Mouse (Mus musculus) bone marrow macrophage, adult 2 months (primary cell): Measurements from ENCODE around the gene Mtfr2. TPM values are rescaled to one million over a fixed set of nuclear protein-coding genes. Genes with fewer than 3 reads are reported as not detected.

ENCODE experiments used
- H3K27ac ChIP-seq: 2 replicates; pipeline ENCODE4 v1.5.1; 2012; ENCODE audit warnings: low read depth, low read length; ENCODE audit not compliant: insufficient read depth
- H3K4me1 ChIP-seq: 2 replicates; pipeline ENCODE4 v1.6.1; 2012; ENCODE audit warnings: low read length; ENCODE audit not compliant: control insufficient read depth, insufficient read depth
- H3K4me3 ChIP-seq: 2 replicates; pipeline ENCODE4 v1.5.1; 2012; ENCODE audit warnings: mild to moderate bottlenecking, low read length, moderate library complexity; ENCODE audit not compliant: insufficient read depth
- CTCF ChIP-seq: IDR thresholded peaks from 2 replicates; pipeline ENCODE4 v1.5.1; 2012; ENCODE audit warnings: low read depth, mild to moderate bottlenecking, low read length, moderate library complexity
- POLR2A ChIP-seq: IDR thresholded peaks from 2 replicates; pipeline ENCODE4 v1.6.1; 2012; ENCODE audit warnings: mild to moderate bottlenecking, low read depth, low read length, borderline replicate concordance
- polyA plus RNA-seq: library from polyadenylated mRNA; stranded (reverse); fragments of >200 nt; gene quantifications from 2 replicates; pipeline ENCODE4 v1.2.4, GENCODE M21; 2012; ENCODE audit not compliant: missing spikeins, insufficient read depth, insufficient read length

Gene Mtfr2
- polyA plus RNA-seq, 1 experiment, result 9.4 TPM

DNA sequence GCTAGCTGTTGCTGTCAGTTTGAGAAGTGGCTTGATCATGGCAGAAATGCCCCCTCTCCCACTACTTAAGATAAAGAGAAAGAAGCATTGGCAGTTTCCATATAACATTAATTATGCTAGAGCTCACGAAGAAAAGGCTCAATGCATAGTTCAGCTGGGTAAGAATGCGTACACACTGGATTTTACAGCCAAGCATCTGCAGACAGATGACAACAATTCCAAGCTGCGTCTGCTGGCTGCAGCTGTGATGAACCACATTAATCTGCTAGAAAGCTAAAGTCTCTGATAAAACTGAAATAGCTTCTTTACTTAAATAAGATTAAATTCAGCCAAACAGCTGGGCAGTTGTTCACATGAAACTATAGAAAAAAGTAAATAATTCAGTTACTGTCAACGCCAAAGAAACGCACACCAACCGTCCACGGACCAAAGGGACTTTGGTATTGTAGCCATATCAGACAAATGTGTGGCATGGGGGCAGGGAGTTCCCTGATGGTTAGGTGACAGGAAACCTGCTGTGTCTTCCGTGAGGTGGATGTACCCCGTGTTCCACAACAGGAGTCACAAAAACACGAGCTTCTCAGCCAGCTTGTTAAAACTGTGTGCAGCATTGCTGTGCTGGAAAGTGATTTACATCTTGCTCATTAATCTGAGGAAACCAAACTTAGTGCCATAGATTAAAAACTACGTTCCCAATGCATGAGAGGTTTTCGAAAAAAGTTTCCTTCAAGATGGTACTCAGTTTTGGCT is 51.2 kb downstream of the Mtfr2 start:
- Histone ChIP-seq H3K4me3 (peak overlapping the region; percentile 18; the same call in 1 of the 2 replicates), H3K4me1 (0 out of 2 replicates have a peak, but pooled peaks cover 2% of the 10 kb centered on the region), H3K27ac (no peak overlapping the region)
- TF ChIP-seq CTCF (no peak), POLR2A (no peak)

DNA sequence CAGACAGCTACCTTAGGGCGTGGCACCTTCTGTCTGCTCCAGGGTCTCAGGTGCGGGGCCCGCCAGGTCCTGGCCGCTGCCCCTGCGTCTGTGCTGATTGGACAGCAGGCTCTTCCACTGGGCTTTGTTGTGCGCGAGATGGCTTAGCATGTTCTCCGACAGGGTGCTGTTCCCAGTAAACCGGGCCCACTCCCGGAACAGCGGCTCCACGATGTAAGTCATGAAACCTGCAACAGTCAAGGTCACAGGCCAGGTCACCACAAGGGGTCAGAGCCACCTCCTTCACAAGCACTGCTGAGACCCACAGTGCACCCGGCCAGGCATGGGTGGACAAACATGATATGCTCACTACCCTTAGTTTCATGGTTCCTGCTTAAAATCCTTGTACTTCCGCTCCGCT is 52.8 kb downstream of the Mtfr2 start:
- no peak overlapping the region for H3K4me3 ChIP-seq
- 0 out of 2 replicates have a peak, but pooled peaks cover 2% of the 10 kb centered on the region for H3K4me1 ChIP-seq
- H3K27ac ChIP-seq, result no peak overlapping the region
- TF ChIP-seq CTCF (no peak), POLR2A (no peak)

DNA sequence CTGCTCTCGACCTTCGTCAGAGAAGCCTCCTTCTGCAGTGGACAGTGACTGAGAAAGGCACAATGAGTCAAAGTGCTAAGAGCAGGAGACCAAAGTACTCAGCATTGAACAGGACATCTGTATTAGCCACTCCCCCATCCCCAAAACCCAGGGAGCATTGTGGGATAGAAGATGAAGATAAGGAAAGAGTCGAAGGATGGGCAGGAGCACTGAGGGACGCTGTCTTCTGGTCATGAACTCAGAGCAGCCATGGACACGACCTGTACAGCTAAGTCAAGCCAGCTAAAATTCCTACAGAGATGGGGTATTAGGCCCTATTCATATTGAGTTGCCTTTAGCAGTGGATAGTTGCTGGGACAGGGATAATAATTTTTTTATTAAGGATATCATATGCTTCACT is 55.4 kb downstream of the Mtfr2 start:
- H3K27ac ChIP-seq, result no peak overlapping the region
- TF ChIP-seq POLR2A (no peak), CTCF (no peak)
- H3K4me1 ChIP-seq, result 0 out of 2 replicates have a peak, but pooled peaks cover 2% of the 10 kb centered on the region
- H3K4me3 ChIP-seq, result no peak overlapping the region

DNA sequence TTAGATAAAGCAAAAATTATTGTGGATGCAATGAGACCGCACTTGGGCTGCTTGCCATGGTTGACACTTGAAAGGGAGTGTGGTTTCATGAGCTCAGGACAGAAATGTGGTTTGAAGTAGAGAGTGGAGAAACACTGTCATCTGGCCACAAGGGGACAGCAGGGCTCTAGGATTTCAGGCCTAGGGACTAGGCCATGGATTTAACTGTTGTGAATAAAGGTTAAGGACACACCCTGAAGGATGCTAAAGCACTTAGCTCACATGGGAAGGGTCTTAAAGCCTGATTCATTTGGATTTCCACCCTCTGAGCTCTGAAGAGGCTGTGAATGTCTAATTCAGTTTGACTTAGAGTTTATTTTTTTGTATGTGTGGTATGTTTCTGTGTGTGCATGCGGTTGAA is 57.9 kb downstream of the Mtfr2 start:
- H3K27ac ChIP-seq, result no peak overlapping the region
- TF ChIP-seq POLR2A, result no peak
- 0 out of 2 replicates have a peak, but pooled peaks have one; percentile 20 for TF ChIP-seq CTCF
- no peaks in the 10 kb centered on the region for H3K4me1 ChIP-seq
- no peak overlapping the region for H3K4me3 ChIP-seq

DNA sequence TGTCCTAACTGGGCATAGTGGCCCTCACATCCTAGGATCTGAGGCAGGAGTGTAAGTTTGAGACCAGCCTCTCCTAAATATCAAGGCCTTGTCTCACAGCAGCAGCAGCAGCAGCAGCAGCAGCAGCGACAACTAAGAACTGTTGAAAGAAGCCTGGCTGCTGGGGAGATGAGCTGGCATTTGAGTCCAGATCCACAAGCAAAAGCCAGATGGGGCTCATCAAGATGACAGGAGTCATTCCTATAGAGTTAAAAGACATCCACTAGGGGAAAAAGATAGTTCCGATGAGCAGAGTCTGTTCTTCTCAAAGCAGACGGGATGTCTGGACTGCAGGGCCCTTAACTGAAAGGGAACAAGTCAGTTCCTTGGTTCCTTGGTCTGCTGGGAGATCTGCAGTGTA is 60.8 kb downstream of the Mtfr2 start:
- no peaks in the 10 kb centered on the region for H3K4me1 ChIP-seq
- no peak overlapping the region for H3K4me3 ChIP-seq
- TF ChIP-seq POLR2A (no peak), CTCF (no peak)
- no peak overlapping the region for H3K27ac ChIP-seq

DNA sequence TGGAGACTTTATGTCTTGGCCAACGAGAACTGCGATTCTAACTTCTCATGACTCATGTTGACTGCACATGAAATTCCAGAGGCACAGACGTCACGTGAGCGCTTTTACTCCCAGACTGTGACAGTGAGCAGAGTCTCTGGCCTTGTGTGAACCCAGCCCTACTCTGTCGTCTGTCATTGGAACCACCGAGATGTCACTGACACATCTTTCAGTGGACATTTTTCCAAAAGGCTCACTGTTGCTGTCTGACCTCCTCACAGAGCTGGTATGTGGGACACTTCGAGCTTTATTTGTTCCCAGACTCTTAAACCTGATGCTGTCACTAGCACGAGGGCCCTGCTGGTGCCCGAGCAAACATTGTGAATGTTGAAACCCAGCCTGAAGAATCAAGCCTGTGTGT is 61.6 kb downstream of the Mtfr2 start:
- TF ChIP-seq POLR2A, result no peak
- TF ChIP-seq CTCF, result no peak
- H3K4me1 ChIP-seq, result no peaks in the 10 kb centered on the region

More for the DNA sequence above, 61.6 kb downstream of the Mtfr2 start:
- Histone ChIP-seq H3K27ac (no peak overlapping the region), H3K4me3 (no peak overlapping the region)

Other genes with a start within 250 kb of the Mtfr2 start
- 0.55 TPM in 1 of 2 replicates, not detected in the other for gene Map7, start 199.3 kb upstream of the Mtfr2 start, polyA plus RNA-seq
- 136 and 169 TPM in 2 replicates for gene Bclaf1, start 35.3 kb upstream of the Mtfr2 start, polyA plus RNA-seq